Mouse (Mus musculus): Measurements from ENCODE around the gene Ythdc1.
"Not testable (repeated sequence)": the region's sequence is repeated elsewhere in the genome, so short reads cannot be mapped to it uniquely, and the experiment has no call there.

The Ythdc1 gene

DNA sequence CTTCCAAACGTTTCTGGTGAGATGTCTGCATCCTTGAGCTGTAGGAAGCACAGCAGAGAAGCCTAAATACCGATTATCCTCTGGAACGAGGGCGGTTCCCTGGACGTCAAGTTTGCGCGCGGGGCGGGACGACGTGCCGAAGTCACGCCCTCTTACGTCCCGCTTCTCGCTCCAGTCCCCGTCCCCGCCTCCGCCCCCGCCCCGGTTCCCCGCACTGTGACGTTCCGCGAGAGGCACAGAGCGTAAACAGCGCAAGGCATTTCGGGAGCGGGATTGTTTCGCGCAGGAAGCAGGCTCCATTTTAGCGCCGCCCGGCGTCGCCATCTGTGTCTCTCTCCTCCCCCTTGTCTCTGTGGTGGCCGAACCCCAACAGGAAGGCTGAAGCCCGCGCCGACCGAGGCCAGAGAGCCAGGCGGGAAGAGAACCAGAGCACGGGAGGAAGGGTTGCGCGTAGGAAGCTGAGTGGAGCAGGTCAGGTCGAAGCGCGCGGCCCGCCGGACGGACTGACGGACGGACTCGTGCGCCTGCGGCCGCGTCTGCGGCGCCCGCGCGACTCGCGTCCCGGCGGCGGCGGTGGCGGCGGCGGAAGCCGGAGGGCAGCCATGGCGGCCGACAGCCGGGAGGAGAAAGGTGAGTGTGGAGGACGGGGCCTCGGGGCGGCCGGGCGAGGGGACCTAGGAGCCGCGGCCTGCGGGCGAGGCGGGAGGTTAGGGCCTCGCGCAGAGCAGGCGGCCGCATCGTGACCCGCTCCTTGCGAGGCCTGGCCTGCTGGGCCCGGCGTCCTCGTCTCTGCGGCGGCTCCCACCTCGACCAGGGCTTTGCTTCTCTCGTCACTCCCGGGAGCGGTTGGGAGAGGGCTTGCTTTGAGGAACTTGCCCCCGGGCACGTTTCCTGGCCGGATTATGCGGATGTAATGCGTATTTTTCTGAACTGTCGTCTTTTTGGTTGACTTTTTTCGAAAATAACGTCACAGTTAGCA, at the start of gene Ythdc1:
Gene Ythdc1, plus strand, starts transcription at position 260 of the 979 bp plus-strand sequence.
- peak; percentile 97 for ATAC-seq (ENCODE audit: insufficient number of reproducible peaks, low FRiP score, low TSS enrichment)

GRCm38 (mm10) chr5:86769015-86769658, 34.9 kb upstream of the Ythdc1 start:
- no peak for ATAC-seq (ENCODE audit: insufficient number of reproducible peaks, low FRiP score, low TSS enrichment)

DNA sequence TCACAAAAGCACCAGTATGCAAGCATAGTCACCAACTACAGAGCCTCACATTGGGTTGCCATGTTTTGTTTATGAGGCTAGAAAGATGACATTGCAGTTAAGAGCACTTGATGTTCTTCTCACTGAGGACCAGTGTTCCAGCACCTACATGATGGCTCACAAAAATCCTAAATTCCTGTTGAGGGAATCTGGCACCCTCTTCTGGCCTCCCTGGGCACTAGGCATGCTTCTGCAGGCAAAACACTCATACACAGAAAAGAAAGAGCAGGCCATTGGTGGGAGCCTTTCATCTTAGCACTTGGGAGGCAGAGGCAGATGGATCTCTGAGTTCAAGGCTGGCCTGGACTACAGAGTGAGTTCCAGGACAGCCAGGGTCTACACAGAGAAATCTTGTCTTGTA, 33.0 kb upstream of the Ythdc1 start:
- no peak for ATAC-seq (ENCODE audit: insufficient number of reproducible peaks, low FRiP score, low TSS enrichment)

- no peak for ATAC-seq (ENCODE audit: insufficient number of reproducible peaks, low FRiP score, low TSS enrichment)
Measured at GRCm38 (mm10) chr5:86776941-86777340, 27.1 kb upstream of the Ythdc1 start.

DNA sequence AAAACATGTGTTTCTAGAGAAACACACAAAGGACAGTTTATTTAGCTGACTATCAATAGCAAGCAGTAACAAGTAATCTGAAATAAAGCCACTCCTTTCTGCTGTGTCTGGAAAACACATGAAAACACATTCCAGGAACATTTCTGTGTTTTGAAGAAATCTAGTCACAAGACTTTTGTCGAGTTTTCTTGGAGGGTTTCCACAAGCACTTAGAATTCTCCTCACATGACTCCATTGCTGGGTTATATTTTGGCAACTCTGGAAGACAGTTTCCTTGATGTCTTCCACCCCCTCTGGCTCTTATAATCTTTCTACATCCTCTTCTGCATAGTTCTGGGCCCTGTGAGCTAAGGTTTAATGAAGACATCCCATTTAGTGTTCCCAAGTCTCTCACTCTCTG, 25.6 kb upstream of the Ythdc1 start:
- ATAC-seq (ENCODE audit: insufficient number of reproducible peaks, low FRiP score, low TSS enrichment) = no peak

DNA sequence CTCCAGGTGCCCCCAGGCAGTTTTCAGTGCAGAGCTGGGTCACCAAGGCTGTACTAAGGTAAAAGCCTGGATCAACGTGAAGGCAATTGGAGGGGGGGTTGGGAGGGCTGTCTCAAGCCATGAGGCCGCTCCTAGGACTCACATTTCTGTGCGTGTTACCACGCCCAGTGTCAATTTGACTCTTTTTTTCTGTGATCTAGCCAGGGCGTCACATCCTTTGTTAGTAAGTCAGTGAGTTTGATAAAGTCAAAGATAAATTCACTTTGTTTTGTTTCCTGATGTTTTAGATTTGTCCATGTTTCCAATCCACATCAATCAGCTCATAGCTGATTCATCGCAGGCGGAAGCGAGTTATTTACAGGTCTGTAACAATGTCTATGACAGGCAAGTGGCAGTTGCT, 21.0 kb upstream of the Ythdc1 start:
- no peak for ATAC-seq (ENCODE audit: insufficient number of reproducible peaks, low FRiP score, low TSS enrichment)

DNA sequence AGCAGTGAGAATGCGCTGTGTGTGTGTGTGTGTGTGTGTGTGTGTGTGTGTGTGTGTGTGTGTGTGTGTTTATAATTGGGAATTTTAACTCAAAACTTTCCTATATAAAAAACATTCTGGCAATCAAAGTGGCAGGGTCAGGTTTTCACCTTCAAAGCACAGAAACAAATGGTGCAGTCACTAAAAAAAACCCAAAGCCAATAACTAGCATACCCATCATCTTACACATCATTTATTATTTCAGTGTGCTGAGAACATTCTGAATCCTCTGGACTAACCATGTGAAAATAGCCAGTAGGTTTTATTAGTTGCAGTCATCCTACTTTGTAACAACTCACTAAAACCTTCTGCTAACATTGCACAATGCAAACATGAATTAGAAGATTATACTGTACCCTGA, 19.8 kb upstream of the Ythdc1 start:
- ATAC-seq (ENCODE audit: insufficient number of reproducible peaks, low FRiP score, low TSS enrichment) = no peak

DNA sequence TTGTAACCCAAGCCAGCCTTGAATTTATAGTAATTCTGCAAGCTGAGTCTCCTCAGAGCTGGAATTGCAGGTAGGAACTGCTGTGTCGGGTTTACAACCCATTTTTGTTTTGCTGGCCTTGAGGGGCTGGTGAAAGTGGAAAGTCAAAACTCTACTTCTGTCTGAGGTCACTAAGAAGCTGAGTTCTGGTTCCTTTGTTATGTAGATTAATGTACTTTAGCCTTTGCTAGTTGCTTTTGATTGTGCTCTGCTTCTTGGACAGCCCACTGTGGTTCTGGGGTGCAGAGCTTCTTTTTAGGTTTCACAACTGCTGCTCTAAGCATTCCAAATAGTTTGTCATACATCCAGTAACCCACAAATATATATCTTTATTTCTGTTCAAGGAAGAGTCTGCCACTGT, 17.2 kb upstream of the Ythdc1 start:
- ATAC-seq (ENCODE audit: insufficient number of reproducible peaks, low FRiP score, low TSS enrichment) = no peak

- no peak for ATAC-seq (ENCODE audit: insufficient number of reproducible peaks, low FRiP score, low TSS enrichment)
Measured at GRCm38 (mm10) chr5:86789954-86790353, 14.1 kb upstream of the Ythdc1 start.

- ATAC-seq (ENCODE audit: insufficient number of reproducible peaks, low FRiP score, low TSS enrichment) = no peak
Measured at GRCm38 (mm10) chr5:86792249-86792648, 11.8 kb upstream of the Ythdc1 start.

- no peak for ATAC-seq (ENCODE audit: insufficient number of reproducible peaks, low FRiP score, low TSS enrichment)
Measured at GRCm38 (mm10) chr5:86792807-86793206, 11.2 kb upstream of the Ythdc1 start.

DNA sequence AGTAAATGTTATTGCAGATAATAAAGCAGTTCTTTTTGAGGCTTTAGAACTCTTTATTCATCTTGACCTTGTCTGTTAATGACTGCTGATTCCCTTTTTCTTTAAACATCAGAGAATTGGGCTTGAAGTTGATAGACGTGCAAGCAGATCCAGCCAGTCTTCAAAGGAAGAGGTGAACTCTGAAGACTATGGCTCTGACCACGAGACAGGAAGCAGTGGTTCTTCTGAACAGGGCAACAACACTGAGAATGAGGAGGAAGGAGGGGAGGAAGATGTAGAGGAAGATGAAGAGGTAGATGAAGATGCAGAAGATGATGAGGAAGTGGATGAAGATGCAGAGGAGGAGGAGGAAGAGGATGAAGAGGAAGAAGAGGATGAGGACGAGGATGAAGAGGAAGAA, 12.8 kb downstream of the Ythdc1 start:
- ATAC-seq (ENCODE audit: insufficient number of reproducible peaks, low FRiP score, low TSS enrichment) = no peak

GRCm38 (mm10) chr5:86836378-86836777, 32.4 kb downstream of the Ythdc1 start:
- ATAC-seq (ENCODE audit: insufficient number of reproducible peaks, low FRiP score, low TSS enrichment) = not testable (repeated sequence)

DNA sequence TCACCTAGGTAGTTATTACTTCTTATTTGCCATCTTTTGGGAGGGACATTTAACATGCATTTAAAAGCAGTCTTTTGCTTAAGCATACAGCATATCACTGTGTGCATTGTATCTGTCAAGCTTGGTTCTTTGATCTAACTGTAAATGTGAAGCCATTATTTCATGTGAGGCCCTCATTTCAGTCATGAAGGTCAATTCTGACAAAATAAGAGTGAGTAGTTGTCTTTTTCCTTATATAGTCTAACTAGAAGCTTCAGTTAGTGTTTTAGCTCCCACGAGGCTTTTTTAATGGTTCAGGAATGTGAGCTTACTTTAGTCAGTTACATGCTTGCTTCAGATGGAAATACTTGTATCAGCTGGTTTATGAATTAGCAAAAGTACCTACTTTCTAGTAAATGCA, 34.1 kb downstream of the Ythdc1 start:
- no peak for ATAC-seq (ENCODE audit: insufficient number of reproducible peaks, low FRiP score, low TSS enrichment)

- no peak for ATAC-seq (ENCODE audit: insufficient number of reproducible peaks, low FRiP score, low TSS enrichment)
Measured at GRCm38 (mm10) chr5:86839472-86839871, 35.5 kb downstream of the Ythdc1 start.

DNA sequence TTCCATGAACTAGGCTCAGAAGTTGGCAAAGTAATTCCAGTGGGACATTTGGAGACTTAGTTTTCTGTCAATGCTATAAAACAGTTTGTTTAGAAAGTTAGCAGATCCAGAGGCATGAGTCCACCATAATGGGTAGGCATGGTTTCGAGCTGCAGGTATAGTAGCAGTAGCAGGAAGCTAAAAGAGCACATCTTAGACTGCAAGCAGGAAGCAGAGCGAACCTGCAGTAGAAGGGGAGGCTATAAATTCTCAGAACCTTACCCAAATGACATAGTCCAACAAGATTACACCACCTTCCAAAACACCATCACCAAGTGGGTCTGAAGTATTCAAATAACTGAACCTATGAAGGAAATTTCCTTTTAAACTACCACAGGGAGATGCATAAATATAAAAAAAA, 36.2 kb downstream of the Ythdc1 start:
- ATAC-seq (ENCODE audit: insufficient number of reproducible peaks, low FRiP score, low TSS enrichment) = no peak

GRCm38 (mm10) chr5:86841261-86841660, 37.2 kb downstream of the Ythdc1 start:
- not testable (repeated sequence) for ATAC-seq (ENCODE audit: insufficient number of reproducible peaks, low FRiP score, low TSS enrichment)

DNA sequence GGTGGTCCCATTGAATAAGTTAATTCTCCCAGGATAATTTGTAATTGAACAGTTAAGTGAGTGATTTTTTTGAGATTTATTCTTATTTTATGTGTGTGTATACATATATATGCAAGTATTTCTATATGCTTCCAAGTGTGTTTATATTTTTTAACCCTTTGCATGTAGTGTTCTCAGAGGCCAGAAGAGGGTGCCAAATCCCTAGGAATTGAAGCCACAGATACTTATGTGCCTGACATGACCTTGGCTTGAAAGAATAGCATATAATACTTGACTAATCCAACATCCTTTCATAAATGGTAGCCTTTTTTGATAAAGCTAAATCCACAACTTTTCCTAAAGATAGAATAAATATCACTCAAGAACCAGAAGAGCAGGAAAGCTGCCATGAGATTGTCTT, 46.1 kb downstream of the Ythdc1 start:
- ATAC-seq (ENCODE audit: insufficient number of reproducible peaks, low FRiP score, low TSS enrichment) = no peak

- ATAC-seq (ENCODE audit: insufficient number of reproducible peaks, low FRiP score, low TSS enrichment) = no peak
Measured at GRCm38 (mm10) chr5:86851658-86852057, 47.6 kb downstream of the Ythdc1 start.

GRCm38 (mm10) chr5:86856505-86856904, 52.5 kb downstream of the Ythdc1 start:
- ATAC-seq (ENCODE audit: insufficient number of reproducible peaks, low FRiP score, low TSS enrichment) = not testable (repeated sequence)

GRCm38 (mm10) chr5:86857682-86858081, 53.7 kb downstream of the Ythdc1 start:
- ATAC-seq (ENCODE audit: insufficient number of reproducible peaks, low FRiP score, low TSS enrichment) = no peak

- ATAC-seq (ENCODE audit: insufficient number of reproducible peaks, low FRiP score, low TSS enrichment) = no peak
Measured at GRCm38 (mm10) chr5:86858336-86858735, 54.3 kb downstream of the Ythdc1 start.
